Mouse (Mus musculus): ENCODE results near the gene Olfr464.
"Not testable (repeated sequence)": the region's sequence is repeated elsewhere in the genome, so short reads cannot be mapped to it uniquely, and the experiment has no call there.

The Olfr464 gene

GRCm38 (mm10) chr11:87920966-87921365 lies at the start of gene Olfr464:
TSS of gene Olfr464 (minus strand) at chr11:87920967.
- DNase-seq, result peak; percentile 17

GRCm38 (mm10) chr11:87968356-87969122 lies 47.8 kb upstream of the Olfr464 start:
- DNase-seq, result no peak

GRCm38 (mm10) chr11:87967692-87968289 lies 47.0 kb upstream of the Olfr464 start:
- peak; percentile 88 for DNase-seq

GRCm38 (mm10) chr11:87966214-87966613 lies 45.4 kb upstream of the Olfr464 start:
- DNase-seq, result no peak

GRCm38 (mm10) chr11:87965293-87965692 lies 44.5 kb upstream of the Olfr464 start:
- DNase-seq, result no peak

- DNase-seq, result no peak
Observed at GRCm38 (mm10) chr11:87957066-87957465, 36.3 kb upstream of the Olfr464 start.

GRCm38 (mm10) chr11:87955144-87955543 lies 34.4 kb upstream of the Olfr464 start:
- DNase-seq, result no peak

- no peak for DNase-seq
Observed at GRCm38 (mm10) chr11:87949990-87950389, 29.2 kb upstream of the Olfr464 start.

- no peak for DNase-seq
Observed at GRCm38 (mm10) chr11:87935467-87935866, 14.7 kb upstream of the Olfr464 start.

GRCm38 (mm10) chr11:87933731-87934130 lies 13.0 kb upstream of the Olfr464 start:
- DNase-seq, result no peak

- DNase-seq, result no peak
Observed at GRCm38 (mm10) chr11:87930348-87930747, 9.6 kb upstream of the Olfr464 start.

GRCm38 (mm10) chr11:87920301-87920700 lies 466 bp downstream of the Olfr464 start:
- DNase-seq, result no peak

GRCm38 (mm10) chr11:87916005-87916404 lies 4.8 kb downstream of the Olfr464 start:
- no peak for DNase-seq

GRCm38 (mm10) chr11:87904331-87904730 lies 16.4 kb downstream of the Olfr464 start:
- DNase-seq, result no peak

- no peak for DNase-seq
Observed at GRCm38 (mm10) chr11:87897287-87897686, 23.5 kb downstream of the Olfr464 start, which contains the start of gene Olfr463. TSS of gene Olfr463 (minus strand) at chr11:87897387.

- DNase-seq, result no peak
Observed at GRCm38 (mm10) chr11:87892168-87892567, 28.6 kb downstream of the Olfr464 start, which contains the start of gene Olfr462. TSS of gene Olfr462 (minus strand) at chr11:87892268.

- DNase-seq, result no peak
Observed at GRCm38 (mm10) chr11:87884856-87885255, 35.9 kb downstream of the Olfr464 start.

- DNase-seq, result no peak
Observed at GRCm38 (mm10) chr11:87883493-87883892, 37.3 kb downstream of the Olfr464 start.

GRCm38 (mm10) chr11:87881714-87882113 lies 39.1 kb downstream of the Olfr464 start:
- DNase-seq, result no peak

- DNase-seq, result no peak
Observed at GRCm38 (mm10) chr11:87879826-87880225, 40.9 kb downstream of the Olfr464 start.

- DNase-seq, result no peak
Observed at GRCm38 (mm10) chr11:87875436-87875835, 45.3 kb downstream of the Olfr464 start, which contains the start of gene Epx. TSS of gene Epx (minus strand) at chr11:87875536.

GRCm38 (mm10) chr11:87871766-87872165 lies 49.0 kb downstream of the Olfr464 start:
- no peak for DNase-seq

GRCm38 (mm10) chr11:87870096-87870495 lies 50.7 kb downstream of the Olfr464 start:
- no peak for DNase-seq

GRCm38 (mm10) chr11:87866891-87867290 lies 53.9 kb downstream of the Olfr464 start:
- not testable (repeated sequence) for DNase-seq

All from kidney, postnatal 14 days (tissue).